Mouse (Mus musculus) liver, postnatal 0 days (tissue): ENCODE measurements at regions not wholly inside any gene's neighbourhood (a gene's known extent, or its start where the extent isn't known, plus 50 kb on each side); places are given as distances from the start of the nearest gene placed in this dataset.

Experiments used
- ATAC-seq: fragments of 200-750 bp; cut with Nextera tagmentation; 2 replicates; pipeline ENCODE4 v1.8.0; 2017; ENCODE audit warnings: mild to moderate bottlenecking, moderate library complexity
- DNase-seq: peaks from one replicate; pipeline ENCODE4 v3.0.0-alpha.2; 2016
- H3K27ac ChIP-seq: fragments of 300-500 bp; sonication (generic); 2 replicates; pipeline ENCODE4 v1.5.1; 2014; ENCODE audit warnings: antibody characterized with exemption, moderate library complexity, mild to moderate bottlenecking, low read depth
- H3K27me3 ChIP-seq: fragments of 300-500 bp; sonication (generic); 2 replicates; pipeline ENCODE4 v1.6.1; 2014; ENCODE audit warnings: low read length, control low read depth, mixed read lengths; ENCODE audit not compliant: insufficient read depth
- H3K36me3 ChIP-seq: fragments of 300-500 bp; sonication (generic); replicated peaks from 2 replicates; pipeline ENCODE4 v1.6.1; 2014; ENCODE audit warnings: mild to moderate bottlenecking, control low read depth, low read length, moderate library complexity, mixed read lengths; ENCODE audit not compliant: insufficient read depth
- H3K4me1 ChIP-seq: fragments of 300-500 bp; sonication (generic); 2 replicates; pipeline ENCODE4 v1.6.1; 2014; ENCODE audit warnings: antibody characterized with exemption, mild to moderate bottlenecking, control low read depth; ENCODE audit not compliant: insufficient read depth
- H3K4me2 ChIP-seq: fragments of 300-500 bp; sonication (generic); 2 replicates; pipeline ENCODE4 v1.6.1; 2014; ENCODE audit warnings: low read depth, mild to moderate bottlenecking, low read length, moderate library complexity, mixed read lengths
- H3K4me3 ChIP-seq: fragments of 300-500 bp; sonication (generic); 2 replicates; pipeline ENCODE4 v1.5.1; 2014; ENCODE audit warnings: low read depth, low read length
- H3K9ac ChIP-seq: fragments of 300-500 bp; sonication (generic); replicated peaks from 2 replicates; pipeline ENCODE4 v1.6.1; 2014; ENCODE audit warnings: mild to moderate bottlenecking, moderate library complexity
- H3K9me3 ChIP-seq: fragments of 300-500 bp; sonication (generic); 2 replicates; pipeline ENCODE4 v1.6.1; 2016; ENCODE audit warnings: mild to moderate bottlenecking, control low read depth, low read length, mixed read lengths
- CTCF ChIP-seq: sonication (generic); IDR thresholded peaks from 2 replicates; pipeline ENCODE4 v1.5.1; 2016; ENCODE audit warnings: antibody characterized with exemption, low read depth
- EP300 ChIP-seq: IDR thresholded peaks from 2 replicates; pipeline ENCODE4 v1.6.1; 2016; ENCODE audit warnings: antibody characterized with exemption, low read depth, mild to moderate bottlenecking
- WGBS: fragments of 180-500 bp; shearing (Covaris S2); extraction: QIAGEN DNeasy Blood & Tissue Kit; methylation state at CpG from one replicate; pipeline ENCODE4 v1.1.7; 2014; ENCODE audit not compliant: insufficient replicate concordance; 5-methylcytosine and 5-hydroxymethylcytosine counted together

DNA sequence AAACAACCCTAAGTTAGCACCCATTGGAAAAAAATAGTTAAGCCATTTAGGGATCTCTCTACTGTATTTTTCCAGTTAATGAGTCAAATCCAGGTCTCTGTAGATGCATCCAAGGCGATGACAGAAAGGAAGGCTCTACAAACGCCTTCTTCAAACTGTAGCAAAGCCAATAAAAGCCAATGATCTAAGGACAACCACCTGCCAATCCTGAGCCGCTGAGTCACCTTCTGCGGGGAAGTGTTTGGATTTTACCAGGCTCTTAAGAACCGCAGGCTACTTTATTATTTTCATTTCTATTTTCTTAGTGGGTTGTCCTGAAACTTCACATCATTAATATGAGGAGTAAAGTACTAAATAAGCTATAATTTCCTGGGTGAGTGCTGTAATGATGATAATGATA, 171.4 kb upstream of the Fn1 start:
- WGBS = 74% methylated on average over 5 of the region's 5 CpGs
- Histone ChIP-seq H3K36me3 (no peaks in the 10 kb centered on the region), H3K9me3 (no peaks in the 10 kb centered on the region), H3K9ac (no peak overlapping the region), H3K4me2 (no peak overlapping the region), H3K27ac (no peak overlapping the region), H3K27me3 (no peaks in the 10 kb centered on the region), H3K4me3 (no peak overlapping the region), H3K4me1 (no peaks in the 10 kb centered on the region)
- DNase-seq (no peak), ATAC-seq (no peak)
- TF ChIP-seq EP300 (no peak), CTCF (no peak)

DNA sequence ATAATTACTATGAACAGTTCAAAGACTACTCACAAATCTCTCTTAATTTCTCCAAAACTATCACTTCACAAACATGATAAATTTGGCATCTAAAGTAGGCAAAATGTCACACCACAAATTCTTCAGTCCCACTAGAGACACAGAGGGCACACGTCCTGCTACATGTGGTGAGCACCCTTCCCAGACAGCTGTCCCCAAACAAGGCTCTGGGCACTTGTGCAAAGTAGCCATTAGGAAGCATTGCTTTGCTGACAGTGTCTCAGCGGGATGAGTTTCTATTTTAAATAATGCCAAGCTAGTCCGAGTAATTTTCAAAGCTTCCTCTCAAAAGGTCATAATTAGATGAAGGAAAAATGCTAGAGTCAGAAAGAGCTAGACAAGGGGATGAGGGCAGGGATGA, 169.1 kb upstream of the Fn1 start:
- no peak for ATAC-seq
- 67% methylated on average over 3 of the region's 3 CpGs for WGBS

GRCm38 (mm10) chr1:71821099-71821498, 168.1 kb upstream of the Fn1 start:
- H3K9me3 ChIP-seq = no peaks in the 10 kb centered on the region
- H3K4me1 ChIP-seq = no peaks in the 10 kb centered on the region
- no peak overlapping the region for H3K4me2 ChIP-seq
- H3K27ac ChIP-seq = no peak overlapping the region
- H3K36me3 ChIP-seq = no peaks in the 10 kb centered on the region
- DNase-seq (no peak), ATAC-seq (no peak)
- no peak for TF ChIP-seq EP300
- no peak overlapping the region for H3K4me3 ChIP-seq
- 71% methylated on average over 7 of the region's 7 CpGs for WGBS
- H3K27me3 ChIP-seq = no peaks in the 10 kb centered on the region
- H3K9ac ChIP-seq = no peak overlapping the region

More for the DNA sequence above, 169.1 kb upstream of the Fn1 start:
- TF ChIP-seq EP300 (no peak), CTCF (no peak)
- no peak overlapping the region for H3K4me3 ChIP-seq
- H3K4me2 ChIP-seq = no peak overlapping the region
- no peaks in the 10 kb centered on the region for H3K4me1 ChIP-seq
- no peaks in the 10 kb centered on the region for H3K9me3 ChIP-seq
- no peak overlapping the region for H3K9ac ChIP-seq
- H3K27me3 ChIP-seq = no peaks in the 10 kb centered on the region
- DNase-seq = no peak
- no peak overlapping the region for H3K27ac ChIP-seq
- no peaks in the 10 kb centered on the region for H3K36me3 ChIP-seq

- Histone ChIP-seq H3K36me3 (no peaks in the 10 kb centered on the region), H3K4me2 (no peak overlapping the region), H3K9ac (no peak overlapping the region), H3K9me3 (no peaks in the 10 kb centered on the region), H3K4me3 (no peak overlapping the region), H3K27ac (no peak overlapping the region), H3K4me1 (no peaks in the 10 kb centered on the region), H3K27me3 (no peaks in the 10 kb centered on the region)
- WGBS = 82% methylated on average over 9 of the region's 9 CpGs
- ATAC-seq (no peak), DNase-seq (no peak)
- no peak for TF ChIP-seq CTCF
- no peak for TF ChIP-seq EP300
These were observed 163.3 kb upstream of the Fn1 start for GRCm38 (mm10) chr1:71816306-71816705.

DNA sequence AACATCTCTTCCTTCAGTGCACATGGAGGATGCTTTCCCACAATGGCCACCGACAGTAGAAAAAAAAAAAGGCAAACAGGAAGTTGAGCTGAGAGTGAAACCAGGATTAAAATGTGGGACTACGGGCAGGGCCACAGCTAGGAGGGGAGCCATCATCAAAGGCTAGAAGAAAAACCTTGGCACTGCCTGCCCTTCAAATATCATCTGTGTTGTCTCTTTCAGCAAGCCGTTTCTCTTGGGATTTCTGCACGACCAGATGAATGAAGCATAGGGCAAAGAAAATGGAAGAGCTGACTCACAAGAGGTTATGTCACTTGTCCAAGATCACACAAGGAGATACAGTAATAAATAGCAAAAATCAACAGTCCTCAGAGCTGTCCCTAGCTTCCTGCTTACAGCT, 161.1 kb upstream of the Fn1 start:
- peaks cover 2% of the 10 kb centered on the region; the same call in 1 of the 2 replicates for H3K4me1 ChIP-seq
- no peaks in the 10 kb centered on the region for H3K27me3 ChIP-seq
- H3K36me3 ChIP-seq = no peaks in the 10 kb centered on the region
- WGBS = 69% methylated on average over 4 of the region's 4 CpGs
- H3K4me2 ChIP-seq = no peak overlapping the region
- no peak for DNase-seq
- H3K9ac ChIP-seq = no peak overlapping the region
- H3K9me3 ChIP-seq = no peaks in the 10 kb centered on the region
- no peak for ATAC-seq
- H3K4me3 ChIP-seq = no peak overlapping the region
- H3K27ac ChIP-seq = no peak overlapping the region
- TF ChIP-seq CTCF (no peak), EP300 (no peak)

DNA sequence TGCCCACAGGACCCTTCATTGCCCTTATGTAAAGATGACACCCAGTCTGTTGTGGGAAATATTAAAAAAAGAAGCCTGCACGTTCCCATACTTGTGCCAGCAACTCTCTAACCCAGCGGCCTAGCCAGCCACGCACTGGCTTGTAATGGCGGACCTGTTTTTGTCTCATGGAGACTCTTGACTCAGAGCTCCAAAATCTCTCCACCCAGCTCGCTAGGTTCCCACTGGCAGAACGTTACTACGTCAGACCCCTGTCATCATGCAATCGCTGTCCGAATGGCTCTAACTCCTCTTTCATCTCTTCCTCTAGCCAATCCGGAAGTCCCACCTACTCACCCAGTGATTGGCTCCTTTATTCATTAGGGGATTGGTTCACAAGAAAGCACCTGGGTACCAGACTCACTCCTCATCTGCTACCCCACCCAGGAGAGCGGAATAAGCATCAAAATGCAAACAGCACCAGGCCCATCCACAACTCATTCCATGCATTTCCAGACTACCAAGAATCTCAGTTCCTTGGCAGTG, 159.2 kb upstream of the Fn1 start:
- no peak for ATAC-seq

GRCm38 (mm10) chr1:71811196-71811788, 158.3 kb upstream of the Fn1 start:
- Histone ChIP-seq H3K36me3 (no peaks in the 10 kb centered on the region), H3K27ac (no peak overlapping the region), H3K4me2 (no peak overlapping the region), H3K9ac (no peak overlapping the region), H3K4me3 (no peak overlapping the region), H3K27me3 (no peaks in the 10 kb centered on the region), H3K9me3 (no peaks in the 10 kb centered on the region), H3K4me1 (peaks cover 12% of the 10 kb centered on the region)
- no peak for DNase-seq
- ATAC-seq = no peak
- WGBS = 49% methylated on average over 11 of the region's 11 CpGs
- TF ChIP-seq CTCF (no peak), EP300 (no peak)

More for the DNA sequence above, 159.2 kb upstream of the Fn1 start:
- Histone ChIP-seq H3K9ac (no peak overlapping the region), H3K4me3 (no peak overlapping the region), H3K27me3 (no peaks in the 10 kb centered on the region), H3K27ac (no peak overlapping the region), H3K4me1 (peaks cover 4% of the 10 kb centered on the region), H3K4me2 (no peak overlapping the region), H3K36me3 (no peaks in the 10 kb centered on the region), H3K9me3 (no peaks in the 10 kb centered on the region)
- TF ChIP-seq CTCF (no peak), EP300 (no peak)
- DNase-seq = no peak
- 87% methylated on average over 11 of the region's 11 CpGs for WGBS
